Mouse (Mus musculus): Measurements from ENCODE around the gene Lgi1. TPM values are rescaled to one million over a fixed set of nuclear protein-coding genes. Genes with fewer than 3 reads are reported as not detected.

Gene Lgi1
- polyA plus RNA-seq, 1 experiment from 2014 or later = 1.9 TPM

DNA sequence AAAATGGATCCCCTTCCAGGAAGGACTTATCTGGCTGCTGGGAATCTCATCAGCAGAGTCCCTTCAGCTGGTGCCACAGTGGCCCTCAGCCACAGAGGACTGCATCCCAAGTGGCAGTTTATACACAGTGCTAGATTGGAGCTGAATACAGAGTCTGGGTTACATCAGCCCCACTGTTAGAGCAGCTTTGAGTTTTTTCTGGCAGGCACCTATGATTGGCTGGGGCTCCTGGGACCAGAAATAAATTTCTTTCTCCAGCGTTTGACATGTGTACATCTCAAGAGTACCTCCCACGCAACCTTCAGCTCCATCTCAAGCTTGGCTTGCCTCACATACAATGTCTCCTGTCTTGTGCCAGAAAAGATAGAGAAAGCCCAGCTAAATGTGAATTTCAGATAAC is 67.9 kb downstream of the Lgi1 start:
- Histone ChIP-seq H3K4me3 (no peak overlapping the region), H3K27ac (no peak overlapping the region), H3K9me3 (no peaks in the 10 kb centered on the region), H3K36me3 (no peaks in the 10 kb centered on the region), H3K4me2 (replicated peaks) (no peak overlapping the region), H3K9ac (no peak overlapping the region), H3K4me1 (no peaks in the 10 kb centered on the region), H3K27me3 (no peaks in the 10 kb centered on the region)
- WGBS = 81% methylated on average over 2 of the region's 2 CpGs
- ATAC-seq (ENCODE audit: low FRiP score, low read depth) = no peak

DNA sequence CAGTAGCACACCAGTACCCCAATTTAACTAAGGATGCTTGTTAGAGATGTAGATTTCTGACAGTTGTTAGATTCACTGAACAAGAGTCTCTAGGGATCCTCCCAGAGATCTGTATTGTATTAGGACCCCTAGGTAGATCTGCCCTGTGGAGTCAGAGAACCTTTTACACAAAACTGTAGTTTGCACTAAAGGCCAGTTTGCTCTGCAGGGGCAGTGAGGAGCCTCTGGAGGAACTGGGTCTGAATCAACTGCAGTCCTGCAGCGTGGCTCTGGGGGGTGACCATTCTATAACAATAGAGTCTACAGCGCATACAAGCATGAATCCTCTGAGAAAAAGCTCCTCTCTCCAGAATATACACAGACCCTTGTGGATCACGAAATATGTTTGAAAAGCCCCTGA is 68.5 kb downstream of the Lgi1 start:
- 72% methylated on average over 3 of the region's 3 CpGs for WGBS
- no peak overlapping the region for H3K27ac ChIP-seq
- no peaks in the 10 kb centered on the region for H3K27me3 ChIP-seq
- no peaks in the 10 kb centered on the region for H3K4me1 ChIP-seq
- no peak overlapping the region for H3K9ac ChIP-seq
- no peaks in the 10 kb centered on the region for H3K9me3 ChIP-seq
- ATAC-seq (ENCODE audit: low FRiP score, low read depth) = no peak
- no peak overlapping the region for H3K4me3 ChIP-seq
- no peaks in the 10 kb centered on the region for H3K36me3 ChIP-seq
- H3K4me2 ChIP-seq (replicated peaks) = no peak overlapping the region

DNA sequence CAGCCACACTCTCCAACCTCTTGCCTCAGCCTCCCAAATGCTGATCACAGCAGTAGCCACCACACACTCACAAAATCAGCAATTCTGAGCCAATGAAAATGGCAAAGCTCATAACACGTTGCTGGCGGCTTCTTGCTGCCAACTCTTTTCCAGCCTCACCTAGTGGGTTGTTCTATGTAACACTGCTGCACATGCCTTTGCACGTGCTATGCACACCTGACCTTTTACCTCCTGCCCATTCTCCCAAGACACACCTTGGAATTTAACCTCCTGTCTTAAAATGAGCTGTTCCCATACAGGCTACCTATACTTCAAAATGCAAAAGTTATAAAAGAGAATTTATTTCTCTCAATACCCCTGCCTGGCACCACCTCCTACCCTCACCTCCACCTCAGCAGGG is 72.2 kb downstream of the Lgi1 start:
- Histone ChIP-seq H3K4me3 (no peak overlapping the region), H3K27ac (no peak overlapping the region), H3K36me3 (no peaks in the 10 kb centered on the region), H3K9ac (no peak overlapping the region), H3K27me3 (no peaks in the 10 kb centered on the region), H3K9me3 (no peaks in the 10 kb centered on the region), H3K4me1 (no peaks in the 10 kb centered on the region), H3K4me2 (replicated peaks) (no peak overlapping the region)
- ATAC-seq (ENCODE audit: low FRiP score, low read depth) = no peak
- WGBS = 78% methylated on average over 3 of the region's 3 CpGs

DNA sequence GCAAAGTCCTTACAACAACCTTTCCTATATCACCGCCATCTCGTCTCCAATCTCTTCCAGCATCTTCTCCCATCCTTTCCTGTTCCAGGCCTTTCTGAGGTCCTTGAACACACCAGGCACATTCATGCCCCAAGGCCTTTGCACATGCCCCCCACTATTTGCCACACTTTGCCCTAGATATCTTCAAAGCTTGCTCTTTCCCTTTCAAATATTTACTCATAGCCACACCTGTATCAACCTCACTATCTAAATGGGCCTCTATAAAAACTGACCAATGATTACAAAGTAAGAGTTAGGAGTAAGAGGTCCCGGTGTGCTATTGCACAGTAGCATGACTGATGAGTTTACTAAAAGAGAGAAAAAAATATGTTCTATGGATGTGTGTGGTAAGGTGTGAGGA is 73.0 kb downstream of the Lgi1 start:
- Histone ChIP-seq H3K4me1 (no peaks in the 10 kb centered on the region), H3K9me3 (no peaks in the 10 kb centered on the region), H3K4me2 (replicated peaks) (no peak overlapping the region), H3K4me3 (no peak overlapping the region), H3K27ac (no peak overlapping the region), H3K9ac (no peak overlapping the region), H3K27me3 (no peaks in the 10 kb centered on the region), H3K36me3 (no peaks in the 10 kb centered on the region)
- ATAC-seq (ENCODE audit: low FRiP score, low read depth) = no peak
- WGBS = 89% methylated on average over 3 of the region's 3 CpGs

DNA sequence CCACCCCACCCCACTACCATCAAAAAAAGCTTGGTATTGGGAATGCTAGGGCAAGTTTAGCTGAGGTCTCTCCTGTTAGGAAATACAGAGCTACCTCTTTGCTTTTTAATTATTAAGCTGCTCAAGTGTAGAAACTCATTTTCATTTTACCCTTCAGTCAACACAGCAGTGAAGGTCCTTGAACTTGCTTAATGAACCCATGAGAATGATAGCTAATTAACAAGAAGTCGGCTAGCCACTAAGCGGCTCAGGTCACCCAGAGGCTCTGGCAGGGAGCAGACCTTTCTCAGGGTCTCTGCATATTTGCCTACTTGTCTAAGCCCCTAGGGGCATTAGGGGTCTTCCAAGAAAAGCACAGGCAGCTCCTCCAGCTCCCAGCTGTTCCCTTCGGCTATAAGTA is 75.4 kb downstream of the Lgi1 start:
- no peaks in the 10 kb centered on the region for H3K4me1 ChIP-seq
- no peaks in the 10 kb centered on the region for H3K9me3 ChIP-seq
- WGBS = 70% methylated on average over 3 of the region's 3 CpGs
- H3K4me3 ChIP-seq = no peak overlapping the region
- H3K9ac ChIP-seq = no peak overlapping the region
- no peaks in the 10 kb centered on the region for H3K27me3 ChIP-seq
- H3K27ac ChIP-seq = no peak overlapping the region
- H3K4me2 ChIP-seq (replicated peaks) = no peak overlapping the region
- no peak for ATAC-seq (ENCODE audit: low FRiP score, low read depth)
- no peaks in the 10 kb centered on the region for H3K36me3 ChIP-seq

DNA sequence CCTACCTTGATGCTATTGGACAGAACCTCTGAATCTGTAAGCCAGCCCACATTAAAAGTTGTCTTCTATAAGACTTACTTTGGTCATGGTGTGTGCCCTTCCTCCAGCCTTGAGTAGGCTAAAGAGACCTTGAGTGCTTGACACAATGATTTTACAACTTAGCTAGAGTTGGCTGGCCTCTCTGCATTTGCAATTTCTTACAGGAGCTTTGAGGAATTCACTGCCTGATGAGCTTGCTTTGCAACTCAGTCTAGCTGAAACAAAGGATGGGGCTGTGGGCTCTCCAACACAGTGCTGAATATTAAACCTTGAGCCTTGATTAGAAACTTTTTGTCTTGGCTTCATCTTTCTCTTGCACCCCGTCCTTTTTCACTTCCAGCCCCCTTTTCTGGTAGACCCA is 78.9 kb downstream of the Lgi1 start:
- ATAC-seq (ENCODE audit: low FRiP score, low read depth) = no peak
- 85% methylated on average over 1 of the region's 1 CpGs for WGBS
- no peak overlapping the region for H3K4me3 ChIP-seq
- no peak overlapping the region for H3K4me2 ChIP-seq (replicated peaks)
- H3K27ac ChIP-seq = no peak overlapping the region
- no peaks in the 10 kb centered on the region for H3K27me3 ChIP-seq
- H3K4me1 ChIP-seq = no peaks in the 10 kb centered on the region
- no peaks in the 10 kb centered on the region for H3K36me3 ChIP-seq
- no peak overlapping the region for H3K9ac ChIP-seq
- H3K9me3 ChIP-seq = no peaks in the 10 kb centered on the region

DNA sequence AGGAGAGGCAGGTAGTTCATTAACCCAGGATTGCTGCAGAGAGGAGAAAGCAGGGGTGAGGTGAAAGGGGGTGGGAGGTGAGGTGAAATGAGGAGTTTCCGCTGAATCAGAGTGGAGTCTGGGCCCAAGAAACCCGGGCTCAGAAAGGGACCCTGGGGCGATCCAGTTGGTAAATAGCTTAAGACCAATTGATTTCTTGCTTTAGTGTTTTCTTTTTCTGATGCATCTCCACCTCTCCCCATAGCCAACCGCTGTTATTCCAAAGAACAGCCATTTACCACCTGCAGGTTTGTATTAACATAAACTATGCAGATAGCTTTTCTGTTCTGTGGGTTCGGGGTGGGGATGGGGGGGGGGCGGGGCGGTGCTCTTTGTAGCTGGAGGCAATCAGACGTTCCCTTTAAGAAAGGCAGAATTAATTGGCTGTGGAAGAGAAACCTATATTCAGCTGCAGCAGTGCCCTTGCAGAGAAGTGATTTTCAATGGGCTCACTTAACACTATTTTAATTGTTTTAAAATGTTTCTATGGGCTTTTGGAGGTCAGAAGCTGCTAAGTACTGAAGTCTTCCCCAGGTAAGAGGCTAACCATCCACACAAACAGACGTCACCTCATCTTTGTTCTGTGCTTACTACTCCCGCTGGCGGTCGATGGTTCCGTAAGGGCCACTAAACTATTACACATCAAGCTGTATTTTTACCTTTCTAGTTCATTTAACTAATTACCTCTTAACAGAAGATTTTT is 84.1 kb downstream of the Lgi1 start:
- ATAC-seq (ENCODE audit: low FRiP score, low read depth) = no peak
- H3K9ac ChIP-seq = no peak overlapping the region
- H3K9me3 ChIP-seq = no peaks in the 10 kb centered on the region
- H3K4me2 ChIP-seq (replicated peaks) = no peak overlapping the region
- H3K4me3 ChIP-seq = no peak overlapping the region
- H3K36me3 ChIP-seq = no peaks in the 10 kb centered on the region
- H3K27ac ChIP-seq = no peak overlapping the region
- 31% methylated on average over 13 of the region's 13 CpGs for WGBS
- H3K4me1 ChIP-seq = no peaks in the 10 kb centered on the region
- H3K27me3 ChIP-seq = no peaks in the 10 kb centered on the region

DNA sequence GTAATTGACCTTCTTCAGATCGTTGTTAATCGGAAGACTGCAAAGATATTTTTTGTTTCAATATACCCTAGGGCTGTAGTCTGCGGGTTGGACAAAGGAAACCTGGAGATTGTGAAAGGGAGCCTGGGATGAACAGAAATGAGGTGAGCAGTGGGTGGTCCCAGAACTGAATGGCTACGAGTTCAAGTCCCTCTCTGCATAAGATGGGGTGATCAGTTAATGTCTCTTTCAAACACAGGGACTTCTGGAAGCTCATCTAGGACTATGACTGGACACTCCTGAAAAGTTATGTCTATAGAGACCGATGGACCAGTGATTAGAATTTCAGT is 84.6 kb downstream of the Lgi1 start:
- H3K9me3 ChIP-seq = no peaks in the 10 kb centered on the region
- H3K9ac ChIP-seq = no peak overlapping the region
- no peaks in the 10 kb centered on the region for H3K36me3 ChIP-seq
- 84% methylated on average over 5 of the region's 5 CpGs for WGBS
- H3K4me3 ChIP-seq = no peak overlapping the region
- no peak overlapping the region for H3K27ac ChIP-seq
- no peak overlapping the region for H3K4me2 ChIP-seq (replicated peaks)
- no peak for ATAC-seq (ENCODE audit: low FRiP score, low read depth)
- no peaks in the 10 kb centered on the region for H3K27me3 ChIP-seq
- no peaks in the 10 kb centered on the region for H3K4me1 ChIP-seq

DNA sequence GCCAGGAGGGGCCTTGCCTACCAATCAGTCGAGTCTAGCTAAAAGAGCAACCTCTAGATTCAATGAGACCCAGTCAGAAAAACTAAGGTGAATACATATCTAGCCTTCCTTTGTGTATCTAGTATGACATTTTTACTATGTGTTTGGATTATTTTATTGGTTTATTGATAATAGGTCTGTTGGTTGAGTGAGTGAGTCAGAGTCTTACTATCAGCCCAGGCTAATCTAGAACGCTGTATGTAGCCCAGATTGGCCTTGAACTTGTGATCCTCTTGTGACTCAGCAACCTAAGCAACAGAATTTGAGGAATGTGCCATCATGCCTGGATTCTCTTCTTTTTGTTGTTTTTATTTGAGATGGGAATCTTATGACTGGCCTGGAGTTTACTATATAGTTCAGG is 86.9 kb downstream of the Lgi1 start:
- 89% methylated on average over 2 of the region's 2 CpGs for WGBS
- H3K4me2 ChIP-seq (replicated peaks) = no peak overlapping the region

DNA sequence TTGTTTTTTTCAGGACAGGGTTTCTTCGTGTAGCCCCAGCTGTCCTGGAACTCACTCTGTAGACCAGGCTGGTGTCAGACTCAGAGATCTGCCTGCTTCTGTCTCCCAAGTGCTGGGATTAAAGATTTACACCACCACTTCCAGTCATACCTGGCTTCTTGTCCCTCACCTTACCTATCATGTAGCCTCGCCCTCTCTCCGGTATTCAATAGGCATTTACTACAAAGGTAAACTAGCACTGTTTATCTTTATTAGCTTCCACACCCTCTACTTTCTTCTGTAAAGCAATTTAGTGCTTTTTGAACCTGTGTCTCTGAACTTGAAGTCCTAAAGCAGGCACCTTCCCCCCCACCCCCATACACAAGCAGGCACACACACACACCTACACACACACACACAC is 87.4 kb downstream of the Lgi1 start:
- 92% methylated on average over 3 of the region's 3 CpGs for WGBS
- Histone ChIP-seq H3K27me3 (no peaks in the 10 kb centered on the region), H3K27ac (no peak overlapping the region), H3K4me2 (replicated peaks) (no peak overlapping the region), H3K36me3 (no peaks in the 10 kb centered on the region), H3K4me1 (peaks cover 8% of the 10 kb centered on the region; the same call in 1 of the 2 replicates), H3K9ac (no peak overlapping the region), H3K9me3 (no peaks in the 10 kb centered on the region), H3K4me3 (no peak overlapping the region)
- ATAC-seq (ENCODE audit: low FRiP score, low read depth) = no peak

More for the DNA sequence above, 86.9 kb downstream of the Lgi1 start:
- ATAC-seq (ENCODE audit: low FRiP score, low read depth) = no peak
- Histone ChIP-seq H3K4me3 (no peak overlapping the region), H3K9ac (no peak overlapping the region), H3K4me1 (peaks cover 4% of the 10 kb centered on the region; the same call in 1 of the 2 replicates), H3K27me3 (no peaks in the 10 kb centered on the region), H3K9me3 (no peaks in the 10 kb centered on the region), H3K36me3 (no peaks in the 10 kb centered on the region), H3K27ac (no peak overlapping the region)

DNA sequence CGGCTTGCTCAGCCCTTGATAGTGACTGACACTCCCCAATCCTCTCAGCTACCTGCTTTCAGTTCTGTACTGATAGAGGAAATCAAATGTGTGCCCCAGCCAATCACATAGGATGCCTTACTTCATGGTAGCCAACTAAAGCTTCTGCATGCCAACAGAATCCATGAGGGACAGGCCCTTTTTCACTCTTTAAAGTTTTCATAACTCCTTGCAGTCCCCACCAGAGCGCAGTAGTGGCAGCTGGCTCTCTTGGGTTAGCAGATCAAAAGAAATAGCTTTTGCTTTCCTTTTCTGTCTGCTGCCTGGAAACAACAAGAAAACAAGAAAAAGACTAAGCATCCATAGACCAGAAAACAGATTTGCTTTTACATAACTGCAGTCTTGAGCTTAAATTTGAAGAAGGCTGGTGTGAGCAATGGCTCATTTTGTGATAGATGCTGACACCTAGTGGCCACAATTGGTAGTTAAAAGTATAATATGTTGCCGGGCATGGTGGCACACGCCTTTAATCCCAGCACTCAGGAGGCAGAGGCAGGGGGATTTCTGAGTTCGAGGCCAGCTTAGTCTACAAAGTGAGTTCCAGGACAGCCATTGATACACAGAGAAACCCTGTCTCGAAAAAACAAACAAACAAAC is 88.3 kb downstream of the Lgi1 start:
- Histone ChIP-seq H3K27ac (no peak overlapping the region), H3K4me1 (peaks cover 14% of the 10 kb centered on the region), H3K36me3 (no peaks in the 10 kb centered on the region), H3K9ac (no peak overlapping the region), H3K27me3 (no peaks in the 10 kb centered on the region), H3K4me2 (replicated peaks) (no peak overlapping the region), H3K9me3 (no peaks in the 10 kb centered on the region), H3K4me3 (no peak overlapping the region)
- WGBS = 42% methylated on average over 6 of the region's 6 CpGs
- ATAC-seq (ENCODE audit: low FRiP score, low read depth) = no peak

DNA sequence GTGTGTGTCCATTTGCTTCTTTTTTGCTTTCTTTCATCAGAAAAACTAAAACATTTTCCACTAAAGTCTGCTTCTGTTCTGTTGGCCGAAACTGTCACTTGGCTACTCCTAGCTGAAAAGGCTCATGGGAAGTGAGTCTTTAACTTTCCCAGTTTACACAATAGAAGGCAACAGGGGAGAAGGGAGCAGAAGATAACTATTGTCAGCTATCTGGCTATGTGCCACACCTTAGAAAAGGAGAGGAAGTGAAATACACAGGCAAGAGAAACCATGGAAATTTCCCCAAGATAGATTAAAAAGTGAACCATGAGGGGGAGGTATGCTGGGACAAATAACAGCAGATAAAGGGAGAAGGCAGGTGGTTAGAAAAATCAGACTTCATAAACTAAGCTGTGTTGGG is 89.9 kb downstream of the Lgi1 start:
- no peak overlapping the region for H3K9ac ChIP-seq
- peaks cover 25% of the 10 kb centered on the region for H3K4me1 ChIP-seq
- no peaks in the 10 kb centered on the region for H3K9me3 ChIP-seq
- H3K36me3 ChIP-seq = no peaks in the 10 kb centered on the region
- H3K4me2 ChIP-seq (replicated peaks) = no peak overlapping the region
- WGBS = 86% methylated on average over 1 of the region's 1 CpGs
- H3K27me3 ChIP-seq = no peaks in the 10 kb centered on the region
- ATAC-seq (ENCODE audit: low FRiP score, low read depth) = no peak
- no peak overlapping the region for H3K4me3 ChIP-seq
- H3K27ac ChIP-seq = no peak overlapping the region

DNA sequence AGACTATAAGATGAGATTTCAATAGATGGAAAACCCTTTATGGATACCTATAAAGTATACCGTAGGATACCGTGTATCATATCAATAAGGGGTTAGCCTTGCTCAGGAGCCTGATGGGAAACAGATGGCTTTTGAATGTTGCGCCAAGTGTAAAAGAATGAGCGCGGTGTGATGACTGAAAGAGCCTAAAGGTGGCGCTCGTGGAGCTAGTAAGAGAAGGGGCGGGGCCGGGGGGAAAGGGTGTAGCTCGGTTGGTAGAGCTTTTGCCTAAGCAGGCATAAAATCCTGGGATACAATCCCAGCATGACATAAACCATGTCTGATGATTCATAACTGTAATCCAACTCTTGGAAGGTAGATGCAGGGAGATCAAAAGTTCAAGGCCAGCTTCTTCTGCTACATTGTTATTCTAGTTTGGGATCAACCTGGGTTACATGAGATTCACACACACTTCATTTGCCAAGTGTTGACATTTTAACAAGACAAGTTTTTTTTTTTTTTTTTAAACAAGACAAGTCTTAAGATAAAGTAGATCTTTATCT is 90.6 kb downstream of the Lgi1 start:
- Histone ChIP-seq H3K4me3 (no peak overlapping the region), H3K4me2 (replicated peaks) (no peak overlapping the region), H3K36me3 (no peaks in the 10 kb centered on the region), H3K9ac (no peak overlapping the region), H3K27me3 (no peaks in the 10 kb centered on the region), H3K9me3 (no peaks in the 10 kb centered on the region), H3K27ac (no peak overlapping the region), H3K4me1 (peaks cover 25% of the 10 kb centered on the region)
- no peak for ATAC-seq (ENCODE audit: low FRiP score, low read depth)
- WGBS = 64% methylated on average over 10 of the region's 10 CpGs

Measured in limb, embryonic 13.5 days (tissue).